Mouse (Mus musculus) C2C12 (cell line): ENCODE data around the gene Ppp3r1.

Experiments
- CTCF ChIP-seq: IDR thresholded peaks from one replicate; pipeline ENCODE4 v1.5.1; 2011; ENCODE audit not compliant: control insufficient read depth, insufficient read depth, insufficient read length
- MAX ChIP-seq: IDR thresholded peaks from one replicate; pipeline ENCODE4 v1.6.1; 2011; ENCODE audit warnings: mild to moderate bottlenecking, control low read depth
- MYOG ChIP-seq: IDR thresholded peaks from one replicate; pipeline ENCODE4 v1.6.1; 2011; ENCODE audit not compliant: control insufficient read depth, insufficient read length; ENCODE audit errors: extremely low read depth

DNA sequence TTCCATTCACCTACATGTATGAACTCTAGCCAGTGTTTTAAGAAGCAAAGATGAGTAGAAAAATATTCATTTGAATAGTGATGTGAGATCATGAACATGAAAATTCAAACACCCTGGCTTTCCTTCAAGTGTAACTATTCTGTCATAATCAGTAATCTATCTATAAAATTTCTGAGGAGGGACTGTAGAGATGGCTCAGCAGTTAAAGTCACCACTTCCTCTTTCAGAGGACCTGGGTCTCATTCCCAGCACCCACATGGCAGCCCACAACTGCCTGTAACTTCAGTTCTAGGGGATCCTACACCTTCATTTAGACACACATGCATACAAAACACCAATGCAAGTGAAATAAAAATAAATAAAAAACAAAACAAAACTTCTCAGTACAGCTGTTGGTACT lies 89.7 kb downstream of the Ppp3r1 start:
- TF ChIP-seq MAX = no peak
- TF ChIP-seq CTCF = no peak
- TF ChIP-seq MYOG = no peak
